Mouse (Mus musculus) kidney, adult 2 months (tissue): Measurements from ENCODE around the gene Megf8.

Experiments
- CTCF ChIP-seq: fragments of 200-500 bp; conservative IDR thresholded peaks from 2 replicates; pipeline ENCODE4 v1.5.1; 2011; ENCODE audit warnings: low read depth, mild to moderate bottlenecking, control low read depth, low read length, moderate library complexity, mixed read lengths; ENCODE audit not compliant: insufficient read depth, insufficient read length
- POLR2A ChIP-seq: fragments of 200-500 bp; IDR thresholded peaks from one replicate; pipeline ENCODE4 v1.6.1; 2011; ENCODE audit warnings: low read depth, low read length, control low read depth

GRCm38 (mm10) chr7:25326233-25326632 is 9.3 kb downstream of the Megf8 start:
- TF ChIP-seq CTCF = no peak
- TF ChIP-seq POLR2A = no peak
